Comparison of ENCODE assay signal across 8 mouse cellular contexts in the genomic region with DNA sequence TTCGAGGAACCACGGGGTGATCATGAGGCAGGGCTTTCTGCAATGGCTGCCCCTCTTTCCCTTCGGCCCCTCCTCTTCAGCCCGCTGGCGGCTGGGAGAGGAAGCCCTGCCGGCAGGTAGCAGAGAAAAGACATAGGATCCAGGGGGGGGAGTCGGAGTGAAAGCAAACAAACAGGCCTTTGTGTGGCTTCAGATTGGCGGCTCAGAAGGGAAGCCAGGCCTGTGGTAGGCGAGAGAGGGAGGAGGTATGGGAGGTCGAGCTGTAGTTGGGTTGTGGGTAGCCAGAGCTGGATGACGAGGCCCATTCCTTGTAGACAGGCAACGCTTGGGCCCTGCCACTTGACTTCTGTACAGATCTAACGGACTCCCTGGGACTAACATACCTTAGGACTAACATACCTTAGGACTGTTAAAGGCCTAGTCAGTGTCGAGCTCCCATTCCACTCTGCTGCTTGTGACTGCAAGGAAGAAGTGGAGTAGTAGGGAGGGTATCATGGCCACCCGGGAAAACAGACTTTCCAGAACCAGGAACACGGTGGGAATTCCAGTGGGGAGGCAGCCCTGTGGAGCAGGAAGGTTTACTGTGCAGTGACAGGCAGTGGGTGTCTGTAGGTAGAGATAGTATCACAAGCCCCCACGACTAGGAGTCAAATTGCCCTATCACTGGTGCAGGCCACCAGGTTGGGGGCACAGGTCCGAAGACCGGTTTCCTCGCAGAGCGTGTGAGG. TPM values are rescaled to one million over a fixed set of nuclear protein-coding genes. Genes with fewer than 3 reads are reported as not detected.
DNase-seq lines count a peak whose midpoint lies in the region; ATAC-seq and TF ChIP-seq lines count a peak whose summit lies in the region.

No protein-coding gene starts in this region.

- peak; percentile 42 for ATAC-seq in forebrain, embryonic 14.5 days
- ATAC-seq in hindbrain, embryonic 16.5 days: peak; percentile 44
- ATAC-seq in midbrain, embryonic 16.5 days: peak; percentile 34

- peaks cover 46% of the 10 kb centered on the region for H3K4me1 ChIP-seq in bone marrow macrophage, adult 2 months (ENCODE audit: control insufficient read depth, insufficient read depth, low read length)
- peaks cover 34% of the 10 kb centered on the region for H3K4me1 ChIP-seq in forebrain, embryonic 14.5 days (ENCODE audit: control insufficient read depth, insufficient read depth, low read length)
- peaks cover 42% of the 10 kb centered on the region for H3K4me1 ChIP-seq in hindbrain, embryonic 16.5 days (ENCODE audit: control insufficient read depth, insufficient read depth, low read depth, low read length)
- H3K4me1 ChIP-seq in liver, adult 2 months (ENCODE audit: control insufficient read depth, insufficient read depth, low read length): peaks cover 24% of the 10 kb centered on the region
- H3K4me1 ChIP-seq in midbrain, embryonic 16.5 days (ENCODE audit: control insufficient read depth, insufficient read depth, low read length): peaks cover 38% of the 10 kb centered on the region

- H3K27ac ChIP-seq in bone marrow macrophage, adult 2 months (ENCODE audit: insufficient read depth, low read depth, low read length): peak overlapping the region; percentile 66
- peak overlapping the region; percentile 87 for H3K27ac ChIP-seq in forebrain, embryonic 14.5 days (ENCODE audit: low read depth, low read length)
- peak overlapping the region; percentile 90 for H3K27ac ChIP-seq in hindbrain, embryonic 16.5 days (ENCODE audit: low read depth, low read length)
- peak overlapping the region; percentile 60 for H3K27ac ChIP-seq in liver, adult 2 months (replicated peaks; ENCODE audit: insufficient read depth, low read depth, low read length)
- H3K27ac ChIP-seq in midbrain, embryonic 16.5 days (ENCODE audit: low read length): peak overlapping the region; percentile 87

- peak; percentile 36 to 45 for DNase-seq in adrenal gland, adult 18-20 months (ENCODE audit: low spot score in 2 of 2)
- no peak for DNase-seq in adrenal gland, postnatal 4 days (ENCODE audit: low spot score in 2 of 2)
- DNase-seq in forebrain, embryonic 14.5 days (ENCODE audit: low spot score): peak; percentile 69
- DNase-seq in liver, adult 2 months (ENCODE audit: extremely low read depth, low read depth, low spot score): peak; percentile 36
- peak; percentile 35 to 78 for DNase-seq in spleen, postnatal 4 days (ENCODE audit: low spot score in 2 of 2)

- no peaks in the 10 kb centered on the region for H3K9me3 ChIP-seq in forebrain, embryonic 14.5 days (replicated peaks; ENCODE audit: control insufficient read depth, low read length)
- no peaks in the 10 kb centered on the region for H3K9me3 ChIP-seq in hindbrain, embryonic 16.5 days (ENCODE audit: control insufficient read depth, low read length)
- H3K9me3 ChIP-seq in midbrain, embryonic 16.5 days (replicated peaks; ENCODE audit: control insufficient read depth, low read length, poor library complexity, severe bottlenecking): no peaks in the 10 kb centered on the region

- peaks cover 34% of the 10 kb centered on the region; the same call in 1 of the 2 replicates for H3K79me2 ChIP-seq in liver, adult 2 months (ENCODE audit: control insufficient read depth, insufficient read depth, low read length)

- peak overlapping the region; percentile 78 for H3K9ac ChIP-seq in forebrain, embryonic 14.5 days (ENCODE audit: low read length)
- H3K9ac ChIP-seq in hindbrain, embryonic 16.5 days (ENCODE audit: low read depth, low read length): peak overlapping the region; percentile 74
- peak overlapping the region; percentile 62 for H3K9ac ChIP-seq in liver, adult 2 months (ENCODE audit: low read depth, low read length)
- peak overlapping the region; percentile 66 for H3K9ac ChIP-seq in midbrain, embryonic 16.5 days (ENCODE audit: low read depth, low read length)

- no peak for TF ChIP-seq CTCF in bone marrow macrophage, adult 2 months (IDR thresholded peaks at IDR 0.05; ENCODE audit: low read depth, low read length)
- no peak for TF ChIP-seq CTCF in liver, adult 2 months (IDR thresholded peaks at IDR 0.05; ENCODE audit: low read depth, low read length)

- peak overlapping the region; percentile 86 for H3K4me2 ChIP-seq in forebrain, embryonic 14.5 days (ENCODE audit: low read length)
- H3K4me2 ChIP-seq in hindbrain, embryonic 16.5 days (ENCODE audit: low read length): peak overlapping the region; percentile 84
- peak overlapping the region; percentile 79 for H3K4me2 ChIP-seq in midbrain, embryonic 16.5 days (ENCODE audit: low read length)

- under 1% methylated on average over 21 of the region's 21 CpGs for WGBS in forebrain, embryonic 14.5 days
- WGBS in hindbrain, embryonic 16.5 days: under 1% methylated on average over 18 of the region's 21 CpGs
- WGBS in liver, adult 2 months: 6% methylated on average over 21 of the region's 21 CpGs
- under 1% methylated on average over 20 of the region's 21 CpGs for WGBS in midbrain, embryonic 16.5 days

- H3K27me3 ChIP-seq in forebrain, embryonic 14.5 days (replicated peaks; ENCODE audit: control insufficient read depth, insufficient read depth, low read length): no peaks in the 10 kb centered on the region
- H3K27me3 ChIP-seq in hindbrain, embryonic 16.5 days (replicated peaks; ENCODE audit: control insufficient read depth, insufficient read depth, low read length): no peaks in the 10 kb centered on the region
- no peaks in the 10 kb centered on the region for H3K27me3 ChIP-seq in liver, adult 2 months (ENCODE audit: control insufficient read depth, insufficient read depth, low read length)
- H3K27me3 ChIP-seq in midbrain, embryonic 16.5 days (ENCODE audit: control insufficient read depth, insufficient read depth, low read depth, low read length): no peaks in the 10 kb centered on the region

- peak overlapping the region; percentile 71 for H3K4me3 ChIP-seq in bone marrow macrophage, adult 2 months (ENCODE audit: insufficient read depth, low read length)
- peak overlapping the region; percentile 48 for H3K4me3 ChIP-seq in forebrain, embryonic 14.5 days (ENCODE audit: low read depth, low read length)
- peak overlapping the region; percentile 50 for H3K4me3 ChIP-seq in hindbrain, embryonic 16.5 days (ENCODE audit: low read length)
- peak overlapping the region; percentile 66 for H3K4me3 ChIP-seq in liver, adult 2 months (ENCODE audit: insufficient read depth, low read depth, low read length)
- peak overlapping the region; percentile 46 for H3K4me3 ChIP-seq in midbrain, embryonic 16.5 days (ENCODE audit: low read depth, low read length)

- no peak for TF ChIP-seq POLR2A in bone marrow macrophage, adult 2 months (IDR thresholded peaks at IDR 0.05; ENCODE audit: borderline replicate concordance, low read depth, low read length)
- TF ChIP-seq POLR2A in liver, adult 2 months (IDR thresholded peaks at IDR 0.05; ENCODE audit: extremely low read depth, insufficient read depth, low read length): no peak

- no peaks in the 10 kb centered on the region for H3K36me3 ChIP-seq in forebrain, embryonic 14.5 days (ENCODE audit: control insufficient read depth, insufficient read depth, low read length)
- H3K36me3 ChIP-seq in hindbrain, embryonic 16.5 days (ENCODE audit: control insufficient read depth, insufficient read depth, low read length): no peaks in the 10 kb centered on the region
- no peaks in the 10 kb centered on the region for H3K36me3 ChIP-seq in liver, adult 2 months (ENCODE audit: control insufficient read depth, insufficient read depth, low read length)
- no peaks in the 10 kb centered on the region for H3K36me3 ChIP-seq in midbrain, embryonic 16.5 days (ENCODE audit: control insufficient read depth, insufficient read depth, low read length)

RNA-seq across cellular contexts. Expression of gene Rai1, which starts 9.6 kb away (rescaled TPM):
- total RNA-seq in adrenal gland, adult 18-20 months (2021): 10 to 100 TPM; 35.2 to 42.3 TPM
- 10 to 100 TPM; 61.4 to 69.8 TPM for total RNA-seq in adrenal gland, postnatal 4 days (2021)
- polyA plus RNA-seq in bone marrow macrophage, adult 2 months (2012; ENCODE audit: insufficient read depth, insufficient read length, missing spikeins): 11.3 and 12.9 TPM in 2 replicates
- polyA plus RNA-seq in forebrain, embryonic 14.5 days (2014; fragmentation: Nextera tagmentation; extraction: Ambion mirVana): 26.4 and 28.5 TPM in 2 replicates
- 24.3 and 28.0 TPM in 2 replicates for polyA plus RNA-seq in hindbrain, embryonic 16.5 days (2015; fragmentation: Nextera tagmentation; extraction: Ambion mirVana)
- 2.7 and 3.4 TPM in 2 replicates for total RNA-seq in liver, adult 2 months (2014; rRNA removed)
- 9.0 and 12.9 TPM in 2 replicates for polyA plus RNA-seq in liver, adult 2 months (2012; rRNA removed)
- 25.0 and 26.5 TPM in 2 replicates for polyA plus RNA-seq in midbrain, embryonic 16.5 days (2015; fragmentation: Nextera tagmentation; extraction: Ambion mirVana)

Comparison
In these comparisons a context has a peak if more than half of its experiments do, and no peak if none do; other contexts are left out.
1. DNase-seq: peak in adrenal gland, adult 18-20 months (2 of 2), forebrain, embryonic 14.5 days (single experiment), liver, adult 2 months (single experiment) and spleen, postnatal 4 days (2 of 2); none in adrenal gland, postnatal 4 days (0 of 2).
2. Peak in every context shown above with its lines, with median percentiles within 50 percentile points of each other: H3K27ac ChIP-seq, H3K4me3 ChIP-seq, ATAC-seq, H3K4me2 ChIP-seq and H3K9ac ChIP-seq.